Mouse (Mus musculus) limb, embryonic 14.5 days (tissue): ENCODE measurements around the gene Mrpl42. TPM values are rescaled to one million over a fixed set of nuclear protein-coding genes. Genes with fewer than 3 reads are reported as not detected.
A peak's percentile ranks its signal among the peaks of the same experiment; 100 is the strongest.

Experiments used
- ATAC-seq: fragments of 200-750 bp; cut with Nextera tagmentation; 2 replicates; pipeline ENCODE4 v1.8.0; 2017; ENCODE audit warnings: low read depth, moderate number of reproducible peaks, moderate TSS enrichment; ENCODE audit not compliant: low FRiP score
- DNase-seq: peaks from one replicate; pipeline ENCODE4 v3.0.0-alpha.2; 2015; ENCODE audit warnings: low spot score
- H3K27ac ChIP-seq: fragments of 300-500 bp; sonication (generic); replicated peaks from 2 replicates; pipeline ENCODE4 v1.5.1; 2014; ENCODE audit warnings: low read depth, mild to moderate bottlenecking, low read length, moderate library complexity, mixed read lengths
- H3K27me3 ChIP-seq: fragments of 300-500 bp; sonication (generic); 2 replicates; pipeline ENCODE4 v1.6.1; 2014; ENCODE audit warnings: low read length, mixed read lengths; ENCODE audit not compliant: control insufficient read depth, insufficient read depth
- H3K36me3 ChIP-seq: fragments of 300-500 bp; sonication (generic); 2 replicates; pipeline ENCODE4 v1.6.1; 2014; ENCODE audit warnings: mild to moderate bottlenecking, low read length, moderate library complexity, mixed read lengths; ENCODE audit not compliant: control insufficient read depth, insufficient read depth
- H3K4me1 ChIP-seq: fragments of 300-500 bp; sonication (generic); 2 replicates; pipeline ENCODE4 v1.6.1; 2014; ENCODE audit warnings: antibody characterized with exemption, low read length, mixed read lengths; ENCODE audit not compliant: control insufficient read depth, insufficient read depth
- H3K4me2 ChIP-seq: fragments of 300-500 bp; sonication (generic); replicated peaks from 2 replicates; pipeline ENCODE4 v1.6.1; 2014; ENCODE audit warnings: low read depth, mild to moderate bottlenecking, low read length, moderate library complexity; ENCODE audit not compliant: severe bottlenecking
- H3K4me3 ChIP-seq: fragments of 300-500 bp; sonication (generic); replicated peaks from 2 replicates; pipeline ENCODE4 v1.5.1; 2014; ENCODE audit warnings: low read length
- H3K9ac ChIP-seq: fragments of 300-500 bp; sonication (generic); 2 replicates; pipeline ENCODE4 v1.6.1; 2014; ENCODE audit warnings: mild to moderate bottlenecking, low read depth, low read length, moderate library complexity; ENCODE audit not compliant: severe bottlenecking
- H3K9me3 ChIP-seq: fragments of 300-500 bp; sonication (generic); 2 replicates; pipeline ENCODE4 v1.6.1; 2016; ENCODE audit warnings: low read length; ENCODE audit not compliant: control insufficient read depth
- POLR2A ChIP-seq: fragments of 200-500 bp; IDR thresholded peaks from 2 replicates; pipeline ENCODE4 v1.8.0; 2012; ENCODE audit warnings: inconsistent platforms, mild to moderate bottlenecking, moderate library complexity, borderline replicate concordance; ENCODE audit not compliant: insufficient read depth, insufficient read length; ENCODE audit errors: extremely low read depth
- WGBS: fragments of 180-500 bp; shearing (Covaris S2); extraction: QIAGEN DNeasy Blood & Tissue Kit; methylation state at CpG from one replicate; pipeline ENCODE4 v1.1.7; 2014; 5-methylcytosine and 5-hydroxymethylcytosine counted together
- polyA plus RNA-seq, 2 experiments: library from polyadenylated mRNA; depleted of rRNA in 1 of 2; stranded (reverse) in 1 of 2; unstranded in 1 of 2; fragments of >200 nt; fragmentation: Nextera tagmentation in 1 of 2; extraction: Ambion mirVana in 1 of 2; gene quantifications; 2 replicates each; pipeline versions ENCODE4 v1.2.1 to v1.2.3; 2012 to 2014

Mrpl42 gene
- polyA plus RNA-seq, 2 experiments: 184 to 314 TPM

- no peak overlapping the region for H3K4me2 ChIP-seq
- DNase-seq (no peak), ATAC-seq (no peak)
- no peak overlapping the region for H3K4me3 ChIP-seq
- WGBS: 78% methylated on average over 6 of the region's 6 CpGs
- H3K9me3 ChIP-seq: no peaks in the 10 kb centered on the region
- no peak overlapping the region for H3K27ac ChIP-seq
- no peaks in the 10 kb centered on the region for H3K27me3 ChIP-seq
- TF ChIP-seq POLR2A: no peak
- H3K36me3 ChIP-seq: no peaks in the 10 kb centered on the region
- H3K9ac ChIP-seq: no peak overlapping the region
- H3K4me1 ChIP-seq: no peaks in the 10 kb centered on the region
Measured at GRCm38 (mm10) chr10:95508793-95509192, 7.1 kb upstream of the Mrpl42 start.

- Histone ChIP-seq H3K9ac (no peak overlapping the region), H3K9me3 (no peaks in the 10 kb centered on the region), H3K4me3 (no peak overlapping the region), H3K4me1 (no peaks in the 10 kb centered on the region), H3K27me3 (no peaks in the 10 kb centered on the region), H3K36me3 (no peaks in the 10 kb centered on the region), H3K27ac (no peak overlapping the region), H3K4me2 (no peak overlapping the region)
- ATAC-seq (no peak), DNase-seq (no peak)
- TF ChIP-seq POLR2A: no peak
- WGBS: 84% methylated on average over 8 of the region's 8 CpGs
Measured at GRCm38 (mm10) chr10:95508126-95508525, 6.4 kb upstream of the Mrpl42 start.

GRCm38 (mm10) chr10:95504341-95504740 is 2.6 kb upstream of the Mrpl42 start:
- WGBS: 13% methylated on average over 1 of the region's 1 CpGs
- Histone ChIP-seq H3K4me1 (peaks cover 6% of the 10 kb centered on the region; the same call in 1 of the 2 replicates), H3K9me3 (no peaks in the 10 kb centered on the region), H3K36me3 (no peaks in the 10 kb centered on the region), H3K4me2 (no peak overlapping the region), H3K9ac (no peak overlapping the region), H3K27ac (no peak overlapping the region), H3K27me3 (no peaks in the 10 kb centered on the region), H3K4me3 (no peak overlapping the region)
- no peak for ATAC-seq
- no peak for DNase-seq
- TF ChIP-seq POLR2A: no peak

GRCm38 (mm10) chr10:95503443-95504235 is 1.9 kb upstream of the Mrpl42 start:
- H3K4me1 ChIP-seq: peaks cover 6% of the 10 kb centered on the region; the same call in 1 of the 2 replicates
- H3K9ac ChIP-seq: no peak overlapping the region
- no peak overlapping the region for H3K4me3 ChIP-seq
- H3K4me2 ChIP-seq: no peak overlapping the region
- no peaks in the 10 kb centered on the region for H3K27me3 ChIP-seq
- no peak overlapping the region for H3K27ac ChIP-seq
- TF ChIP-seq POLR2A: no peak
- H3K9me3 ChIP-seq: no peaks in the 10 kb centered on the region
- ATAC-seq (no peak), DNase-seq (no peak)
- WGBS: 83% methylated on average over 14 of the region's 14 CpGs
- H3K36me3 ChIP-seq: no peaks in the 10 kb centered on the region

- H3K4me3 ChIP-seq: peak overlapping the region; percentile 73
- H3K9ac ChIP-seq: peak overlapping the region; percentile 85
- no peaks in the 10 kb centered on the region for H3K9me3 ChIP-seq
- no peak for DNase-seq
- no peaks in the 10 kb centered on the region for H3K27me3 ChIP-seq
- peak overlapping the region; percentile 61 for H3K4me2 ChIP-seq
- H3K36me3 ChIP-seq: peaks cover 6% of the 10 kb centered on the region; the same call in 1 of the 2 replicates
- no peak for ATAC-seq
- no peak for TF ChIP-seq POLR2A
- H3K4me1 ChIP-seq: peaks cover 6% of the 10 kb centered on the region; the same call in 1 of the 2 replicates
- WGBS: 1% methylated on average over 7 of the region's 7 CpGs
- no peak overlapping the region for H3K27ac ChIP-seq
Measured at GRCm38 (mm10) chr10:95501033-95501432, 707 bp downstream of the Mrpl42 start.

- Histone ChIP-seq H3K36me3 (peaks cover 68% of the 10 kb centered on the region), H3K9ac (no peak overlapping the region), H3K27me3 (no peaks in the 10 kb centered on the region), H3K4me3 (no peak overlapping the region), H3K4me2 (no peak overlapping the region), H3K4me1 (no peaks in the 10 kb centered on the region), H3K9me3 (no peaks in the 10 kb centered on the region), H3K27ac (no peak overlapping the region)
- no peak for TF ChIP-seq POLR2A
- no peak for ATAC-seq
- no peak for DNase-seq
- 95% methylated on average over 5 of the region's 5 CpGs for WGBS
Measured at GRCm38 (mm10) chr10:95494268-95494667, 7.5 kb downstream of the Mrpl42 start.
